Comparison of ENCODE assay signal across 14 mouse cellular contexts in genomic region chr8:111770958-111771624, GRCm38 (mm10). TPM values are rescaled to one million over a fixed set of nuclear protein-coding genes. Genes with fewer than 3 reads are reported as not detected.
A peak's percentile ranks its signal among the peaks of the same experiment; 100 is the strongest.
DNase-seq lines count a peak whose midpoint lies in the region; ATAC-seq lines count a peak whose summit lies in the region.
"Had no signal": no experiment of that assay in that cellular context is flagged by ENCODE, and none has a peak within 500 bp of the region (broad histone marks: within the 10 kb centered on the region; RNA-seq: fewer than 3 reads in every experiment).

No protein-coding gene starts in this region.

- ATAC-seq in hindbrain, embryonic 12.5 days (ENCODE audit: low FRiP score), result no peak
- no peak for ATAC-seq in neural tube, embryonic 13.5 days (ENCODE audit: low read depth)

- H3K4me2 ChIP-seq in hindbrain, embryonic 12.5 days (replicated peaks), result no peak overlapping the region
- no peak overlapping the region for H3K4me2 ChIP-seq in neural tube, embryonic 13.5 days
- H3K4me2 ChIP-seq: limb, embryonic 15.5 days had no signal

- H3K36me3 ChIP-seq in hindbrain, embryonic 12.5 days, result peaks cover 13% of the 10 kb centered on the region
- peaks cover 48% of the 10 kb centered on the region for H3K36me3 ChIP-seq in hindbrain, embryonic 10.5 days
- peaks cover 18% of the 10 kb centered on the region for H3K36me3 ChIP-seq in neural tube, embryonic 13.5 days

- no peak overlapping the region for H3K4me3 ChIP-seq in hindbrain, embryonic 12.5 days
- no peak overlapping the region for H3K4me3 ChIP-seq in hindbrain, embryonic 10.5 days
- no peak overlapping the region for H3K4me3 ChIP-seq in neural tube, embryonic 13.5 days
- H3K4me3 ChIP-seq: limb, embryonic 15.5 days had no signal

- peak; percentile 38 for DNase-seq in cerebellum, adult 9-11 months
- DNase-seq in cerebellum, adult 11 months, result no peak
- no peak for DNase-seq in hindbrain, embryonic 10.5 days (ENCODE audit: low spot score)
- no peak for DNase-seq in neural tube, embryonic 10.5 days (ENCODE audit: extremely low spot score, low spot score)
- DNase-seq in spleen, postnatal 10 days (ENCODE audit: low spot score in 2 of 2), result no peak
- no peak for DNase-seq in left cerebral cortex, postnatal 10 days (ENCODE audit: extremely low spot score in 1 of 2, low spot score in 2 of 2)
- DNase-seq: gastrocnemius, postnatal 14 days; heart, postnatal 14 days; kidney, postnatal 10 days; layer of hippocampus, postnatal 36 days; spleen, adult 18-20 months had no signal

- H3K9ac ChIP-seq in hindbrain, embryonic 12.5 days, result 0 out of 2 replicates have a peak overlapping the region, but pooled peaks have one; percentile 32
- H3K9ac ChIP-seq in neural tube, embryonic 13.5 days, result no peak overlapping the region
- H3K9ac ChIP-seq: limb, embryonic 15.5 days had no signal

- peaks cover 18% of the 10 kb centered on the region for H3K4me1 ChIP-seq in hindbrain, embryonic 12.5 days
- H3K4me1 ChIP-seq in hindbrain, embryonic 10.5 days (replicated peaks), result peaks cover 19% of the 10 kb centered on the region
- H3K4me1 ChIP-seq in neural tube, embryonic 13.5 days (replicated peaks), result peaks cover 43% of the 10 kb centered on the region

- H3K27ac ChIP-seq in hindbrain, embryonic 12.5 days, result no peak overlapping the region
- H3K27ac ChIP-seq in hindbrain, embryonic 10.5 days, result no peak overlapping the region
- peak overlapping the region; percentile 90 for H3K27ac ChIP-seq in neural tube, embryonic 13.5 days (replicated peaks)
- H3K27ac ChIP-seq: limb, embryonic 15.5 days had no signal

- H3K9me3 ChIP-seq in hindbrain, embryonic 12.5 days (replicated peaks), result no peaks in the 10 kb centered on the region
- no peaks in the 10 kb centered on the region for H3K9me3 ChIP-seq in hindbrain, embryonic 10.5 days
- no peaks in the 10 kb centered on the region for H3K9me3 ChIP-seq in neural tube, embryonic 13.5 days
- H3K9me3 ChIP-seq: limb, embryonic 15.5 days had no signal

- no peaks in the 10 kb centered on the region for H3K27me3 ChIP-seq in hindbrain, embryonic 12.5 days
- no peaks in the 10 kb centered on the region for H3K27me3 ChIP-seq in hindbrain, embryonic 10.5 days (ENCODE audit: insufficient read depth, poor library complexity, severe bottlenecking)
- H3K27me3 ChIP-seq in neural tube, embryonic 13.5 days, result no peaks in the 10 kb centered on the region
- H3K27me3 ChIP-seq: limb, embryonic 15.5 days had no signal

- WGBS in hindbrain, embryonic 12.5 days, result 65% methylated on average over 5 of the region's 5 CpGs
- WGBS in hindbrain, embryonic 10.5 days, result 81% methylated on average over 5 of the region's 5 CpGs
- WGBS in neural tube, embryonic 13.5 days, result 70% methylated on average over 5 of the region's 5 CpGs

- intact Hi-C loops in left cerebral cortex, postnatal 10 days (cut with DNase I), result no loop called here

RNA-seq across cellular contexts. Expression of gene Bcar1, which starts 27.5 kb away (rescaled TPM):
- polyA plus RNA-seq in hindbrain, embryonic 12.5 days (2016; fragmentation: Nextera tagmentation; extraction: Ambion mirVana), result 50.7 and 56.5 TPM in 2 replicates
- polyA plus RNA-seq in hindbrain, embryonic 10.5 days (2016; fragmentation: Nextera tagmentation; extraction: Ambion mirVana), result 61.6 and 63.9 TPM in 2 replicates
- 51.0 and 51.6 TPM in 2 replicates for polyA plus RNA-seq in neural tube, embryonic 13.5 days (2015; fragmentation: Nextera tagmentation; extraction: Ambion mirVana)
- total RNA-seq in left cerebral cortex, postnatal 10 days (2021), result 10 to 100 TPM; 46.6 to 48.1 TPM
